Mouse (Mus musculus) liver, embryonic 14.5 days (tissue): ENCODE measurements around the gene Gpr25.

Source experiments
- CTCF ChIP-seq: IDR thresholded peaks from 2 replicates; pipeline ENCODE4 v1.5.1; 2016; ENCODE audit warnings: antibody characterized with exemption, low read depth, control low read depth
- EP300 ChIP-seq: IDR thresholded peaks from 2 replicates; pipeline ENCODE4 v1.6.1; 2016; ENCODE audit warnings: antibody characterized with exemption, low read depth

DNA sequence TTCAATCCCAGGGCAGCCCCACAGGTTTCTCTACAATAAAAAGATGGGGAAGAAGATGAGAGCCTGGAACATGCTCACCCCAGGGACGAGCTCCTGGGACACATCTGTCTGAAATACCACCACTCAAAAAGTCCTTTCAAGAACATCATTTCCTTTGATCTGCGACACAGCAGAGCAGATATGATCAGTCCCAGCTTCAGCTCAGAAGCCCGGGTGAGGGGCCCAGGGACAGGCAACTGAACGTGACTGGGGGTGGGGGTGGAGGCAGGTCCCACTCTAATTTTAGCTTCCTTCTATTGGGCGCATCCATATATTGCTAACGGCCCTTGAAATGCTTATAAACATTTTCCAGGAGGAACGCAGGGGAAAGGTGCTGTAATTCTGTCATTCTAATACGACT, 5.0 kb downstream of the Gpr25 start:
- TF ChIP-seq CTCF, result no peak
- TF ChIP-seq EP300, result no peak
